Mouse (Mus musculus) adipocyte (in vitro differentiated cells): ENCODE data around the gene Ddah2.

ENCODE experiments used
- DNase-seq: peaks from one replicate; pipeline ENCODE4 v3.0.0-alpha.2; 2016; ENCODE audit warnings: low spot score

The Ddah2 gene

GRCm38 (mm10) chr17:35104754-35105153 lies 45.9 kb downstream of the Ddah2 start:
- DNase-seq: no peak

- no peak for DNase-seq
Measured at GRCm38 (mm10) chr17:35105740-35106389, 47.0 kb downstream of the Ddah2 start.

GRCm38 (mm10) chr17:35106522-35106921 lies 47.7 kb downstream of the Ddah2 start:
- no peak for DNase-seq

GRCm38 (mm10) chr17:35108097-35108496 lies 49.3 kb downstream of the Ddah2 start, which contains the start of gene Ly6g5c:
TSS of gene Ly6g5c (plus strand) at chr17:35108279.
- DNase-seq: no peak
